ENCODE assay signal across 12 mouse cellular contexts in the genomic region with DNA sequence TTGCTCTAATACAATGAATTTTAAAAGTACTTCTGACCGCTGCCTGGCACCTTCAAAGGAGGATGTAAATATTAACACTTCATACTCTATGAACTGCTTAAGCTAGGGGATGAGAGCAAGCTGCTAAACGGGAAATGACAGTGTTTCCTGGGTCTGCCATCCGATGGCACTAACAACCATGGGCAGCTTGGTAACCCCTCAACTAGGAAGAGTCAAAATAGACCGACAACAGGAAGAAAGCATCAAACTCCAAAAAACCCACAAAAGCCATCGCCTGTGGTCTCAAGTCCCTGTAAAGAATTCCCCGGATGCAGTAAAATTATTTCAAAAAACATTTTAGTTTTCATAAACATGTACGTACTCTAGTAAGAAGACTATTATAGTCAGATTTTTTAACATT.
"Had no signal": no experiment of that assay in that cellular context is flagged by ENCODE, and none has a peak within 500 bp of the region (broad histone marks: within the 10 kb centered on the region; RNA-seq: fewer than 3 reads in every experiment).

No protein-coding gene starts in this region.

- ATAC-seq: midbrain, embryonic 13.5 days; midbrain, embryonic 16.5 days had no signal

- DNase-seq: kidney, adult 18-20 months; kidney, adult 9 months; kidney, postnatal 25 days; layer of hippocampus, adult 9-11 months; liver, embryonic 13.5 days; lung, adult 2 months; lung, postnatal 14 days; lung, postnatal 4 days; thymus, adult 18-20 months; thymus, postnatal 25 days had no signal
